Mouse (Mus musculus) kidney, postnatal 0 days (tissue): ENCODE measurements around the gene Prcc. TPM values are rescaled to one million over a fixed set of nuclear protein-coding genes. Genes with fewer than 3 reads are reported as not detected.

Source experiments
- ATAC-seq: fragments of 200-750 bp; cut with Nextera tagmentation; replicated peaks from 2 replicates; pipeline ENCODE4 v1.8.0; 2017; ENCODE audit warnings: low read depth, moderate number of reproducible peaks, moderate TSS enrichment, moderate library complexity; ENCODE audit not compliant: low FRiP score
- DNase-seq: peaks from one replicate; pipeline ENCODE4 v3.0.0-alpha.2; 2016; ENCODE audit warnings: low spot score
- H3K27ac ChIP-seq: fragments of 300-500 bp; sonication (generic); 2 replicates; pipeline ENCODE4 v1.5.1; 2014; ENCODE audit warnings: mild to moderate bottlenecking
- H3K27me3 ChIP-seq: fragments of 300-500 bp; sonication (generic); 2 replicates; pipeline ENCODE4 v1.6.1; 2014; ENCODE audit warnings: low read length, mixed read lengths; ENCODE audit not compliant: insufficient read depth
- H3K36me3 ChIP-seq: fragments of 300-500 bp; sonication (generic); 2 replicates; pipeline ENCODE4 v1.6.1; 2014; ENCODE audit warnings: low read length, mixed read lengths; ENCODE audit not compliant: insufficient read depth
- H3K4me1 ChIP-seq: fragments of 300-500 bp; sonication (generic); replicated peaks from 2 replicates; pipeline ENCODE4 v1.6.1; 2014; ENCODE audit warnings: antibody characterized with exemption, low read length, mixed read lengths; ENCODE audit not compliant: insufficient read depth
- H3K4me2 ChIP-seq: fragments of 300-500 bp; sonication (generic); 2 replicates; pipeline ENCODE4 v1.6.1; 2014; ENCODE audit warnings: mild to moderate bottlenecking, low read length, moderate library complexity, mixed read lengths
- H3K4me3 ChIP-seq: fragments of 300-500 bp; sonication (generic); replicated peaks from 2 replicates; pipeline ENCODE4 v1.5.1; 2014; ENCODE audit warnings: low read depth, low read length
- H3K9ac ChIP-seq: fragments of 300-500 bp; sonication (generic); 2 replicates; pipeline ENCODE4 v1.6.1; 2014; ENCODE audit warnings: low read depth, low read length
- H3K9me3 ChIP-seq: fragments of 300-500 bp; sonication (generic); replicated peaks from 2 replicates; pipeline ENCODE4 v1.6.1; 2016; ENCODE audit warnings: low read length, inconsistent platforms, mixed read lengths
- CTCF ChIP-seq: IDR thresholded peaks from 2 replicates; pipeline ENCODE4 v1.5.1; 2016; ENCODE audit warnings: antibody characterized with exemption, low read depth, mild to moderate bottlenecking, moderate library complexity
- WGBS: fragments of 180-500 bp; shearing (Covaris S2); extraction: QIAGEN DNeasy Blood & Tissue Kit; methylation state at CpG from one replicate; pipeline ENCODE4 v1.1.7; 2014; 5-methylcytosine and 5-hydroxymethylcytosine counted together
- polyA plus RNA-seq: library from polyadenylated mRNA; unstranded; fragments of >200 nt; fragmentation: Nextera tagmentation; extraction: Ambion mirVana; gene quantifications from 2 replicates; pipeline ENCODE4 v1.2.1, GENCODE M21; 2015

The Prcc gene
- polyA plus RNA-seq, 1 experiment from 2014 or later, result 15.1 TPM

DNA sequence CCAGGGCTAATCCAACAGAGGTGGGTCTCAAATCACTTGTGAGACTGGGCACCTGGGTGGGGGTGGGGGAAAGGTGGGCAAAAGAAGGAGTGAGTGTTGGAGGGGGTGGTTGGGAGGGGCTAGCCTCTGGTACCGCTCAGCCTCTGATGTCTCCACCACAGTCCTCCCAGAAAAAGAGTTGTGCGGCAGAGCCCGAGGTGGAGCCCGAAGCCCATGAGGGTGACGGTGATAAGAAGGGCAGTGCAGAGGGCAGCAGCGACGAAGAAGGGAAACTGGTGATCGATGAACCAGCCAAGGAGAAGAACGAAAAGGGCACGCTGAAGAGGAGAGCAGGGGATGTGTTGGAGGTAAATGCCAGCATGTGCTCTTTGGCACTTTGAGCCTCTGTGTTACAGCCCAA, 28.5 kb upstream of the Prcc start:
- peaks cover 19% of the 10 kb centered on the region for H3K4me1 ChIP-seq
- no peak overlapping the region for H3K4me2 ChIP-seq
- H3K36me3 ChIP-seq, result peaks cover 37% of the 10 kb centered on the region
- H3K27me3 ChIP-seq, result no peaks in the 10 kb centered on the region
- TF ChIP-seq CTCF, result no peak
- H3K9ac ChIP-seq, result no peak overlapping the region
- H3K9me3 ChIP-seq, result no peaks in the 10 kb centered on the region
- DNase-seq, result no peak
- no peak overlapping the region for H3K4me3 ChIP-seq
- 91% methylated on average over 10 of the region's 10 CpGs for WGBS
- H3K27ac ChIP-seq, result no peak overlapping the region
- no peak for ATAC-seq

DNA sequence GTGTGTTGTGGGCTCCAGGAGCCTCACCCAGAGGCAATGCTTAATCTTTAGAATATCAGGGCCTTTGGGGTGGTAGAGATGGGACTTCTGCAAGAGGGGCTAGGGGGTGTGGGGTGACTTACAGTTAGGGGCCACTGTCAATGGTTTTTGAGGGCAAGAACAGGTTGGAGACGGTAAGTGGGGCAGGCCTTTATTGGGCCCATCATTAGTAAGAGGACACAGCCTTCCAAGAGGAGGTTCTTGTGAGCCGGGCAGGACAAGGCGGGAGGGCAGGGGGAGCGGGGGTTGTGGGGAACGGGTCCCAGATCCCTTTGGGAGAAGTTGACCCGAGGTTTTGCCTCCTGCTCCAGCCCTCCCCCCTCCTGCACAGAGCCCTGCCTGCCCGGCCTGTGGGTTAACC, 28.1 kb upstream of the Prcc start:
- Histone ChIP-seq H3K9ac (no peak overlapping the region), H3K36me3 (peaks cover 37% of the 10 kb centered on the region), H3K4me3 (no peak overlapping the region), H3K4me2 (no peak overlapping the region), H3K27ac (no peak overlapping the region), H3K4me1 (peaks cover 23% of the 10 kb centered on the region), H3K9me3 (no peaks in the 10 kb centered on the region), H3K27me3 (no peaks in the 10 kb centered on the region)
- 87% methylated on average over 6 of the region's 7 CpGs for WGBS
- ATAC-seq (no peak), DNase-seq (no peak)
- no peak for TF ChIP-seq CTCF

DNA sequence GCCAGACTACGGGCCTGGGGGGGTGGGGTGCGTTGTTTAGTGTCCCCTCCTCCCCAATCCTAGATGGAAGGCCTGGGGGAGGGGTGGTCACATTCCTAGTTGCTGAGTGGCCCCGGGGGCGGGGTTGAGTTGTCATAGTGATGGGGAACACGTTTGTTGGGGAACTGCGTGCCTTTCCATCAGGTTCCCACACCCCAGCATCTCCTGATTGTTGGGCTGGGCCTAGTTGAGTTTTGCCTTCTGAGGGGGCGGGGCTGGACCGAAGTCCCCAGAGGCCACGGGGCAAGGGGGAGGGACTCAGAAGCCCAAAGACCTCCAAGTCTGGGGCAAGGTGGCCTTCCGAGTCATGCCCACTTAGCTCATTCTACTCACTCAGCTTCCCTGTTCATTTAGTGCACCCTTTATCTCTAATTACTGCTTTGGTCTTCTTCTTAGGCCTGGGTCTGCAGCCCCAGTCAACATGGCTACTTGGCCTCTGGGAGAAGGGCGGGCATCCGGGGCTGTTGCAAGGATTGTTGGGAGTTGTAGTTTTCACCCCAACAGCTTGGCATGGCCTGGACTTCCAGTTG, 25.2 kb upstream of the Prcc start:
- peaks cover 21% of the 10 kb centered on the region; the same call in 1 of the 2 replicates for H3K36me3 ChIP-seq
- H3K4me3 ChIP-seq, result peak overlapping the region; percentile 32
- H3K27ac ChIP-seq, result peak overlapping the region; percentile 96
- no peaks in the 10 kb centered on the region for H3K27me3 ChIP-seq
- DNase-seq, result peak; percentile 96
- peak; percentile 57 for ATAC-seq
- no peak for TF ChIP-seq CTCF
- H3K9me3 ChIP-seq, result no peaks in the 10 kb centered on the region
- 5% methylated on average over 12 of the region's 12 CpGs for WGBS
- H3K4me1 ChIP-seq, result peaks cover 34% of the 10 kb centered on the region
- peak overlapping the region; percentile 46 for H3K9ac ChIP-seq
- H3K4me2 ChIP-seq, result peak overlapping the region; percentile 62

DNA sequence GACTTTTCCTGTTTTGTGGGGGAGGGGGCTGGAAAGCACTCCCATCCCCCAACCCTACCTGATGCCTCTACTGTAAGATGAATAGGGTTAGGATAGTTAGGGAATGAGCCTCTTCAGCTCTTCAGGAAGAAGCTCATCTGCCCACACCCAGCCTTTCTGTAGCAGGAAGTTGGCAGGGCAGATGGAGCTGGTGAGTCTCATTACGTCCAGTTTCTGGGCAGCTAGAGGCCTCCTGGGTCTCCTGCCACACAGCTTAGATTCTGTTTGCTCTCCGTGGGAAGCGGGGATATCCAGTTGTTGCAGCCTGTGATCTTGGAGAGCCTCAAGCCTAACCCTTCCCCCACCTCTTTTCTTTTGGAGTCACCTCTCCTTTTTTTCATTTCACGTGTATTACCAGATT, 24.5 kb upstream of the Prcc start:
- peaks cover 34% of the 10 kb centered on the region for H3K4me1 ChIP-seq
- peak overlapping the region; percentile 46 for H3K9ac ChIP-seq
- H3K9me3 ChIP-seq, result no peaks in the 10 kb centered on the region
- no peak for TF ChIP-seq CTCF
- ATAC-seq (no peak), DNase-seq (no peak)
- peaks cover 14% of the 10 kb centered on the region; the same call in 1 of the 2 replicates for H3K36me3 ChIP-seq
- H3K4me3 ChIP-seq, result peak overlapping the region; percentile 32; the same call in 1 of the 2 replicates
- H3K4me2 ChIP-seq, result peak overlapping the region; percentile 62
- H3K27ac ChIP-seq, result peak overlapping the region; percentile 96
- 6% methylated on average over 4 of the region's 4 CpGs for WGBS
- H3K27me3 ChIP-seq, result no peaks in the 10 kb centered on the region

DNA sequence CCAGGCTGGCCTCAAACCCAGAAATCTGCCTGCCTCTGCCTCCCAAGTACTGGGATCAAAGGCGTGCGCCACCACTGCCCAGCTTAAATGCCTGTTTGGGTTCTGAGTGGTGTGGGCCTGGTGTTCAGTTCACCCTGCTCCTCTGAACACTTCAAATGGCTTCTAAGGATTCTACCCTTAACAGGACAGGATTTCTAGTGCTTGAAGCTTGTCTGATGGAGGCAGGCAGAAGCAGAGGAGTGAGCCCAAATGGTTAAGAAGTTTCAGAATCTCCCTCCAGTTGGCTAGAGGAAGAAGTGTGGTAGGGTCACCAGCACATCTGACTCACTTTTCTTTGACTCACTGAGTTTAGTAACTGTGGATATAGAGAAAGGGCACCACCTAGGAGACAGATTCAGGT, 24.0 kb upstream of the Prcc start:
- Histone ChIP-seq H3K27ac (peak overlapping the region; percentile 96), H3K9me3 (no peaks in the 10 kb centered on the region), H3K4me1 (peaks cover 34% of the 10 kb centered on the region), H3K27me3 (no peaks in the 10 kb centered on the region), H3K36me3 (0 out of 2 replicates have a peak, but pooled peaks cover 9% of the 10 kb centered on the region), H3K4me3 (no peak overlapping the region), H3K9ac (no peak overlapping the region), H3K4me2 (peak overlapping the region; percentile 62)
- 91% methylated on average over 2 of the region's 2 CpGs for WGBS
- ATAC-seq, result no peak
- no peak for TF ChIP-seq CTCF
- DNase-seq, result no peak

DNA sequence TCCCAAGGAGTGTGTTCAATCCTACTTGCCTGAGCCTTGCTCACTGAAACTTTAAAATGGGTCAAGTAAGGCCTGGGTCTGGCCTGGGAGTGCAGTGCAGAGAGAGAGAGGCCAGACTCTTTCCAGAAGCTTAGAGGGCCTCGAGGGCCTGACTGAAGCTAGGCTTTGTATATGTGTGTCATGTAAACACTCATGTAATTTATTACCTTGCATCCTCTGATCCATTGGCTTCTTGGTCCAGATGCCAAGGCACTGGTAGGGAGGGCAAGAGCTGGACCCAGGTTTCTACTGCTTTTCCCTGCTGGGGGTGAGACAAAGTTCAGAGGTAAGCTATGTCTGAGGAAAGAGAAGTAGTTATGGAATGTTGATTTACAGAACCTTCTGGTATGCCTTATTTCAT, 22.5 kb upstream of the Prcc start:
- WGBS, result 0% methylated on average over 1 of the region's 1 CpGs
- peak overlapping the region; percentile 83 for H3K4me3 ChIP-seq
- H3K9ac ChIP-seq, result peak overlapping the region; percentile 89
- DNase-seq (peak; percentile 43), ATAC-seq (no peak)
- H3K27me3 ChIP-seq, result no peaks in the 10 kb centered on the region
- peaks cover 34% of the 10 kb centered on the region for H3K4me1 ChIP-seq
- TF ChIP-seq CTCF, result no peak
- H3K4me2 ChIP-seq, result peak overlapping the region; percentile 59
- no peaks in the 10 kb centered on the region for H3K9me3 ChIP-seq
- no peaks in the 10 kb centered on the region for H3K36me3 ChIP-seq
- peak overlapping the region; percentile 96 for H3K27ac ChIP-seq
